Mouse (Mus musculus) right cerebral cortex, postnatal 10 days (tissue): ENCODE measurements around the gene Myo3b.
A peak's percentile ranks its signal among the peaks of the same experiment; 100 is the strongest.

Experiments used
- DNase-seq, 2 experiments: peaks; one replicate each; pipeline ENCODE4 v3.0.0; 2021; ENCODE audit warnings: low spot score in 2 of 2

Gene Myo3b

GRCm38 (mm10) chr2:70278425-70279277, 239.7 kb downstream of the Myo3b start:
- peak in 1 of 2 experiments; percentile 33 for DNase-seq

GRCm38 (mm10) chr2:70284109-70284508, 245.2 kb downstream of the Myo3b start:
- DNase-seq = no peak

GRCm38 (mm10) chr2:70291063-70291462, 252.1 kb downstream of the Myo3b start:
- DNase-seq = no peak

- no peak for DNase-seq
Observed at GRCm38 (mm10) chr2:70292776-70293175, 253.8 kb downstream of the Myo3b start.

- DNase-seq = no peak
Observed at GRCm38 (mm10) chr2:70302905-70303304, 264.0 kb downstream of the Myo3b start.

GRCm38 (mm10) chr2:70315125-70315524, 276.2 kb downstream of the Myo3b start:
- no peak for DNase-seq

GRCm38 (mm10) chr2:70315734-70316133, 276.8 kb downstream of the Myo3b start:
- DNase-seq = no peak

GRCm38 (mm10) chr2:70317850-70318249, 278.9 kb downstream of the Myo3b start:
- no peak for DNase-seq

GRCm38 (mm10) chr2:70318861-70319555, 280.1 kb downstream of the Myo3b start:
- no peak for DNase-seq

GRCm38 (mm10) chr2:70322767-70323166, 283.8 kb downstream of the Myo3b start:
- DNase-seq = no peak

- DNase-seq = no peak
Observed at GRCm38 (mm10) chr2:70327602-70328001, 288.7 kb downstream of the Myo3b start.

GRCm38 (mm10) chr2:70332905-70333304, 294.0 kb downstream of the Myo3b start:
- DNase-seq = no peak

GRCm38 (mm10) chr2:70333553-70333952, 294.6 kb downstream of the Myo3b start:
- DNase-seq = no peak

GRCm38 (mm10) chr2:70336551-70336950, 297.6 kb downstream of the Myo3b start:
- DNase-seq = no peak

GRCm38 (mm10) chr2:70337208-70337611, 298.3 kb downstream of the Myo3b start:
- DNase-seq = no peak

- no peak for DNase-seq
Observed at GRCm38 (mm10) chr2:70337869-70338268, 298.9 kb downstream of the Myo3b start.

GRCm38 (mm10) chr2:70339061-70339460, 300.1 kb downstream of the Myo3b start:
- DNase-seq = no peak

- DNase-seq = no peak
Observed at GRCm38 (mm10) chr2:70339501-70339900, 300.6 kb downstream of the Myo3b start.

- no peak for DNase-seq
Observed at GRCm38 (mm10) chr2:70340224-70340623, 301.3 kb downstream of the Myo3b start.

- DNase-seq = no peak
Observed at GRCm38 (mm10) chr2:70345126-70345525, 306.2 kb downstream of the Myo3b start.

- DNase-seq = no peak
Observed at GRCm38 (mm10) chr2:70347511-70347910, 308.6 kb downstream of the Myo3b start.

- no peak for DNase-seq
Observed at GRCm38 (mm10) chr2:70348793-70349553, 310.0 kb downstream of the Myo3b start.
